Mouse (Mus musculus): ENCODE measurements around the gene Elf2. TPM values are rescaled to one million over a fixed set of nuclear protein-coding genes. Genes with fewer than 3 reads are reported as not detected.

Gene Elf2
- polyA plus RNA-seq, 1 experiment from 2014 or later, result 54.0 TPM

GRCm38 (mm10) chr3:51228821-51229205 is 111.7 kb downstream of the Elf2 start:
- Histone ChIP-seq H3K27me3 (ENCODE audit: control insufficient read depth, insufficient read depth, low read length) (no peaks in the 10 kb centered on the region), H3K36me3 (ENCODE audit: control insufficient read depth, insufficient read depth, low read length) (no peaks in the 10 kb centered on the region), H3K4me3 (ENCODE audit: low read depth, low read length) (no peak overlapping the region), H3K9ac (ENCODE audit: low read length) (no peak overlapping the region), H3K27ac (replicated peaks; ENCODE audit: low read depth, low read length) (no peak overlapping the region), H3K4me1 (ENCODE audit: control insufficient read depth, insufficient read depth, low read length) (no peaks in the 10 kb centered on the region; the same call in 1 of the 2 replicates), H3K9me3 (ENCODE audit: control insufficient read depth, low read length) (no peaks in the 10 kb centered on the region), H3K4me2 (ENCODE audit: low read depth, severe bottlenecking) (no peak overlapping the region)
- 87% methylated on average over 9 of the region's 9 CpGs for WGBS
- ATAC-seq (ENCODE audit: insufficient number of reproducible peaks, low FRiP score, low TSS enrichment, low read depth) (no peak), DNase-seq (ENCODE audit: low spot score) (no peak)

GRCm38 (mm10) chr3:51228038-51228820 is 112.2 kb downstream of the Elf2 start:
- DNase-seq (ENCODE audit: low spot score) (peak; percentile 40), ATAC-seq (ENCODE audit: insufficient number of reproducible peaks, low FRiP score, low TSS enrichment, low read depth) (no peak)
- H3K27ac ChIP-seq (replicated peaks; ENCODE audit: low read depth, low read length), result no peak overlapping the region
- 81% methylated on average over 10 of the region's 10 CpGs for WGBS
- no peaks in the 10 kb centered on the region; the same call in 1 of the 2 replicates for H3K4me1 ChIP-seq (ENCODE audit: control insufficient read depth, insufficient read depth, low read length)
- H3K4me3 ChIP-seq (ENCODE audit: low read depth, low read length), result no peak overlapping the region
- H3K9ac ChIP-seq (ENCODE audit: low read length), result no peak overlapping the region
- H3K9me3 ChIP-seq (ENCODE audit: control insufficient read depth, low read length), result no peaks in the 10 kb centered on the region
- no peak overlapping the region for H3K4me2 ChIP-seq (ENCODE audit: low read depth, severe bottlenecking)
- no peaks in the 10 kb centered on the region for H3K36me3 ChIP-seq (ENCODE audit: control insufficient read depth, insufficient read depth, low read length)
- no peaks in the 10 kb centered on the region for H3K27me3 ChIP-seq (ENCODE audit: control insufficient read depth, insufficient read depth, low read length)

GRCm38 (mm10) chr3:51226601-51227000 is 113.9 kb downstream of the Elf2 start:
- ATAC-seq (ENCODE audit: insufficient number of reproducible peaks, low FRiP score, low TSS enrichment, low read depth), result no peak
- no peaks in the 10 kb centered on the region; the same call in 1 of the 2 replicates for H3K4me1 ChIP-seq (ENCODE audit: control insufficient read depth, insufficient read depth, low read length)
- no peak overlapping the region for H3K9ac ChIP-seq (ENCODE audit: low read length)
- DNase-seq (ENCODE audit: low spot score), result no peak
- H3K4me3 ChIP-seq (ENCODE audit: low read depth, low read length), result no peak overlapping the region
- 94% methylated on average over 3 of the region's 3 CpGs for WGBS
- peak overlapping the region; percentile 5; the same call in 1 of the 2 replicates for H3K4me2 ChIP-seq (ENCODE audit: low read depth, severe bottlenecking)
- no peaks in the 10 kb centered on the region for H3K27me3 ChIP-seq (ENCODE audit: control insufficient read depth, insufficient read depth, low read length)
- H3K27ac ChIP-seq (replicated peaks; ENCODE audit: low read depth, low read length), result no peak overlapping the region
- no peaks in the 10 kb centered on the region for H3K9me3 ChIP-seq (ENCODE audit: control insufficient read depth, low read length)
- H3K36me3 ChIP-seq (ENCODE audit: control insufficient read depth, insufficient read depth, low read length), result no peaks in the 10 kb centered on the region

- Histone ChIP-seq H3K9me3 (ENCODE audit: control insufficient read depth, low read length) (no peaks in the 10 kb centered on the region), H3K4me2 (ENCODE audit: low read depth, severe bottlenecking) (peak overlapping the region; percentile 70; the same call in 1 of the 2 replicates), H3K27ac (replicated peaks; ENCODE audit: low read depth, low read length) (no peak overlapping the region), H3K4me3 (ENCODE audit: low read depth, low read length) (peak overlapping the region; percentile 87; the same call in 1 of the 2 replicates), H3K27me3 (ENCODE audit: control insufficient read depth, insufficient read depth, low read length) (no peaks in the 10 kb centered on the region), H3K36me3 (ENCODE audit: control insufficient read depth, insufficient read depth, low read length) (no peaks in the 10 kb centered on the region), H3K4me1 (ENCODE audit: control insufficient read depth, insufficient read depth, low read length) (no peaks in the 10 kb centered on the region; the same call in 1 of the 2 replicates), H3K9ac (ENCODE audit: low read length) (no peak overlapping the region)
- WGBS, result 95% methylated on average over 10 of the region's 10 CpGs
- ATAC-seq (ENCODE audit: insufficient number of reproducible peaks, low FRiP score, low TSS enrichment, low read depth), result no peak
- no peak for DNase-seq (ENCODE audit: low spot score)
These were observed 114.5 kb downstream of the Elf2 start for GRCm38 (mm10) chr3:51225979-51226378.

GRCm38 (mm10) chr3:51225226-51225750 is 115.2 kb downstream of the Elf2 start:
- no peaks in the 10 kb centered on the region for H3K27me3 ChIP-seq (ENCODE audit: control insufficient read depth, insufficient read depth, low read length)
- no peaks in the 10 kb centered on the region for H3K36me3 ChIP-seq (ENCODE audit: control insufficient read depth, insufficient read depth, low read length)
- ATAC-seq (ENCODE audit: insufficient number of reproducible peaks, low FRiP score, low TSS enrichment, low read depth), result no peak
- H3K9ac ChIP-seq (ENCODE audit: low read length), result peak overlapping the region; percentile 85
- peak overlapping the region; percentile 89 for H3K27ac ChIP-seq (replicated peaks; ENCODE audit: low read depth, low read length)
- H3K4me1 ChIP-seq (ENCODE audit: control insufficient read depth, insufficient read depth, low read length), result no peaks in the 10 kb centered on the region; the same call in 1 of the 2 replicates
- H3K9me3 ChIP-seq (ENCODE audit: control insufficient read depth, low read length), result no peaks in the 10 kb centered on the region
- WGBS, result under 1% methylated on average over 39 of the region's 39 CpGs
- peak overlapping the region; percentile 70 for H3K4me2 ChIP-seq (ENCODE audit: low read depth, severe bottlenecking)
- peak overlapping the region; percentile 87 for H3K4me3 ChIP-seq (ENCODE audit: low read depth, low read length)
- DNase-seq (ENCODE audit: low spot score), result no peak

GRCm38 (mm10) chr3:51224363-51225225 is 115.9 kb downstream of the Elf2 start, which contains the start of gene Noct:
Gene Noct (plus strand): TSS chr3:51224447.
- H3K4me1 ChIP-seq (ENCODE audit: control insufficient read depth, insufficient read depth, low read length), result no peaks in the 10 kb centered on the region; the same call in 1 of the 2 replicates
- peak within 1 kb of the TSS; percentile 87 for H3K4me3 ChIP-seq (ENCODE audit: low read depth, low read length)
- H3K9ac ChIP-seq (ENCODE audit: low read length), result peak within 1 kb of the TSS; percentile 85
- ATAC-seq (ENCODE audit: insufficient number of reproducible peaks, low FRiP score, low TSS enrichment, low read depth), result peak; percentile 87
- H3K9me3 ChIP-seq (ENCODE audit: control insufficient read depth, low read length), result no peaks in the 10 kb centered on the region
- peak; percentile 90 for DNase-seq (ENCODE audit: low spot score)
- peak within 1 kb of the TSS; percentile 70 for H3K4me2 ChIP-seq (ENCODE audit: low read depth, severe bottlenecking)
- H3K27me3 ChIP-seq (ENCODE audit: control insufficient read depth, insufficient read depth, low read length), result no peaks in the 10 kb centered on the region
- under 1% methylated on average over 66 of the region's 100 CpGs for WGBS
- H3K36me3 ChIP-seq (ENCODE audit: control insufficient read depth, insufficient read depth, low read length), result no peaks in the 10 kb centered on the region
- peak within 1 kb of the TSS; percentile 89 for H3K27ac ChIP-seq (replicated peaks; ENCODE audit: low read depth, low read length)

GRCm38 (mm10) chr3:51223556-51223955 is 116.9 kb downstream of the Elf2 start:
- Histone ChIP-seq H3K9me3 (ENCODE audit: control insufficient read depth, low read length) (no peaks in the 10 kb centered on the region), H3K36me3 (ENCODE audit: control insufficient read depth, insufficient read depth, low read length) (no peaks in the 10 kb centered on the region), H3K4me1 (ENCODE audit: control insufficient read depth, insufficient read depth, low read length) (no peaks in the 10 kb centered on the region; the same call in 1 of the 2 replicates), H3K9ac (ENCODE audit: low read length) (no peak overlapping the region), H3K27ac (replicated peaks; ENCODE audit: low read depth, low read length) (no peak overlapping the region), H3K27me3 (ENCODE audit: control insufficient read depth, insufficient read depth, low read length) (no peaks in the 10 kb centered on the region), H3K4me3 (ENCODE audit: low read depth, low read length) (no peak overlapping the region), H3K4me2 (ENCODE audit: low read depth, severe bottlenecking) (peak overlapping the region; percentile 70)
- no peak for ATAC-seq (ENCODE audit: insufficient number of reproducible peaks, low FRiP score, low TSS enrichment, low read depth)
- no peak for DNase-seq (ENCODE audit: low spot score)
- 19% methylated on average over 5 of the region's 5 CpGs for WGBS

GRCm38 (mm10) chr3:51222834-51223460 is 117.5 kb downstream of the Elf2 start:
- no peak overlapping the region for H3K27ac ChIP-seq (replicated peaks; ENCODE audit: low read depth, low read length)
- no peak for ATAC-seq (ENCODE audit: insufficient number of reproducible peaks, low FRiP score, low TSS enrichment, low read depth)
- H3K4me1 ChIP-seq (ENCODE audit: control insufficient read depth, insufficient read depth, low read length), result no peaks in the 10 kb centered on the region; the same call in 1 of the 2 replicates
- H3K9me3 ChIP-seq (ENCODE audit: control insufficient read depth, low read length), result no peaks in the 10 kb centered on the region
- 40% methylated on average over 10 of the region's 10 CpGs for WGBS
- H3K27me3 ChIP-seq (ENCODE audit: control insufficient read depth, insufficient read depth, low read length), result no peaks in the 10 kb centered on the region
- H3K9ac ChIP-seq (ENCODE audit: low read length), result no peak overlapping the region
- no peak overlapping the region for H3K4me3 ChIP-seq (ENCODE audit: low read depth, low read length)
- no peaks in the 10 kb centered on the region for H3K36me3 ChIP-seq (ENCODE audit: control insufficient read depth, insufficient read depth, low read length)
- DNase-seq (ENCODE audit: low spot score), result no peak
- H3K4me2 ChIP-seq (ENCODE audit: low read depth, severe bottlenecking), result no peak overlapping the region

Measured in limb, embryonic 11.5 days (tissue).